Mouse (Mus musculus): ENCODE measurements around the gene S100b. TPM values are rescaled to one million over a fixed set of nuclear protein-coding genes. Genes with fewer than 3 reads are reported as not detected.

Gene S100b
- polyA plus RNA-seq, 1 experiment from 2014 or later = not detected

GRCm38 (mm10) chr10:76218240-76218639 lies 35.4 kb upstream of the S100b start:
- Histone ChIP-seq H3K27me3 (ENCODE audit: insufficient read depth, low read length) (no peaks in the 10 kb centered on the region), H3K4me2 (no peak overlapping the region), H3K36me3 (ENCODE audit: insufficient read depth) (peaks cover 75% of the 10 kb centered on the region; the same call in 1 of the 2 replicates), H3K27ac (ENCODE audit: low read depth) (no peak overlapping the region), H3K9me3 (ENCODE audit: low read depth, low read length) (no peaks in the 10 kb centered on the region), H3K4me1 (ENCODE audit: insufficient read depth) (no peaks in the 10 kb centered on the region), H3K9ac (no peak overlapping the region), H3K4me3 (ENCODE audit: low read depth, low read length) (no peak overlapping the region)
- 74% methylated on average over 9 of the region's 9 CpGs for WGBS
- TF ChIP-seq CTCF (IDR thresholded peaks at IDR 0.05; ENCODE audit: low read depth) = no peak
- ATAC-seq (ENCODE audit: insufficient read depth) = no peak
- DNase-seq = no peak

- Histone ChIP-seq H3K4me2 (no peak overlapping the region), H3K27me3 (ENCODE audit: insufficient read depth, low read length) (no peaks in the 10 kb centered on the region), H3K9ac (no peak overlapping the region), H3K4me3 (ENCODE audit: low read depth, low read length) (no peak overlapping the region), H3K4me1 (ENCODE audit: insufficient read depth) (no peaks in the 10 kb centered on the region), H3K9me3 (ENCODE audit: low read depth, low read length) (no peaks in the 10 kb centered on the region), H3K36me3 (ENCODE audit: insufficient read depth) (peaks cover 29% of the 10 kb centered on the region; the same call in 1 of the 2 replicates), H3K27ac (ENCODE audit: low read depth) (no peak overlapping the region)
- DNase-seq (no peak), ATAC-seq (ENCODE audit: insufficient read depth) (no peak)
- WGBS = 90% methylated on average over 11 of the region's 11 CpGs
- TF ChIP-seq CTCF (IDR thresholded peaks at IDR 0.05; ENCODE audit: low read depth) = no peak
These were observed 27.7 kb upstream of the S100b start for GRCm38 (mm10) chr10:76225944-76226343.

- Histone ChIP-seq H3K27ac (ENCODE audit: low read depth) (no peak overlapping the region), H3K9me3 (ENCODE audit: low read depth, low read length) (no peaks in the 10 kb centered on the region), H3K9ac (no peak overlapping the region), H3K4me3 (ENCODE audit: low read depth, low read length) (no peak overlapping the region), H3K4me2 (no peak overlapping the region), H3K36me3 (ENCODE audit: insufficient read depth) (0 out of 2 replicates have a peak, but pooled peaks cover 5% of the 10 kb centered on the region), H3K4me1 (ENCODE audit: insufficient read depth) (no peaks in the 10 kb centered on the region), H3K27me3 (ENCODE audit: insufficient read depth, low read length) (no peaks in the 10 kb centered on the region)
- 81% methylated on average over 1 of the region's 1 CpGs for WGBS
- DNase-seq (peak; percentile 20), ATAC-seq (ENCODE audit: insufficient read depth) (no peak)
- peak; percentile 37 for TF ChIP-seq CTCF (IDR thresholded peaks at IDR 0.05; ENCODE audit: low read depth)
These were observed 24.0 kb upstream of the S100b start for GRCm38 (mm10) chr10:76229627-76230026.

GRCm38 (mm10) chr10:76237341-76238225 lies 16.1 kb upstream of the S100b start, which contains the start of gene Prmt2:
Gene Prmt2 (minus strand): TSS chr10:76237865.
- TF ChIP-seq CTCF (IDR thresholded peaks at IDR 0.05; ENCODE audit: low read depth) = peak; percentile 41
- peak within 1 kb of the TSS; percentile 74 for H3K4me3 ChIP-seq (ENCODE audit: low read depth, low read length)
- 1% methylated on average over 47 of the region's 47 CpGs for WGBS
- no peaks in the 10 kb centered on the region for H3K4me1 ChIP-seq (ENCODE audit: insufficient read depth)
- ATAC-seq (ENCODE audit: insufficient read depth) (peak; percentile 98), DNase-seq (peak; percentile 97)
- H3K27me3 ChIP-seq (ENCODE audit: insufficient read depth, low read length) = no peaks in the 10 kb centered on the region
- H3K9ac ChIP-seq = peak within 1 kb of the TSS; percentile 65
- no peaks in the 10 kb centered on the region for H3K36me3 ChIP-seq (ENCODE audit: insufficient read depth)
- peak within 1 kb of the TSS; percentile 90 for H3K27ac ChIP-seq (ENCODE audit: low read depth)
- peak within 1 kb of the TSS; percentile 80 for H3K4me2 ChIP-seq
- H3K9me3 ChIP-seq (ENCODE audit: low read depth, low read length) = no peaks in the 10 kb centered on the region

- Histone ChIP-seq H3K27ac (ENCODE audit: low read depth) (no peak overlapping the region), H3K4me3 (ENCODE audit: low read depth, low read length) (no peak overlapping the region), H3K27me3 (ENCODE audit: insufficient read depth, low read length) (no peaks in the 10 kb centered on the region), H3K9me3 (ENCODE audit: low read depth, low read length) (no peaks in the 10 kb centered on the region), H3K36me3 (ENCODE audit: insufficient read depth) (no peaks in the 10 kb centered on the region), H3K9ac (no peak overlapping the region), H3K4me1 (ENCODE audit: insufficient read depth) (no peaks in the 10 kb centered on the region), H3K4me2 (no peak overlapping the region)
- DNase-seq (peak; percentile 26), ATAC-seq (ENCODE audit: insufficient read depth) (no peak)
- 51% methylated on average over 4 of the region's 4 CpGs for WGBS
- 0 out of 2 replicates have a peak, but pooled peaks have one; percentile 6 for TF ChIP-seq CTCF (IDR thresholded peaks at IDR 0.05; ENCODE audit: low read depth)
These were observed 14.3 kb upstream of the S100b start for GRCm38 (mm10) chr10:76239401-76239800.

GRCm38 (mm10) chr10:76245106-76245505 lies 8.5 kb upstream of the S100b start:
- TF ChIP-seq CTCF (IDR thresholded peaks at IDR 0.05; ENCODE audit: low read depth) = no peak
- ATAC-seq (ENCODE audit: insufficient read depth) = no peak

DNA sequence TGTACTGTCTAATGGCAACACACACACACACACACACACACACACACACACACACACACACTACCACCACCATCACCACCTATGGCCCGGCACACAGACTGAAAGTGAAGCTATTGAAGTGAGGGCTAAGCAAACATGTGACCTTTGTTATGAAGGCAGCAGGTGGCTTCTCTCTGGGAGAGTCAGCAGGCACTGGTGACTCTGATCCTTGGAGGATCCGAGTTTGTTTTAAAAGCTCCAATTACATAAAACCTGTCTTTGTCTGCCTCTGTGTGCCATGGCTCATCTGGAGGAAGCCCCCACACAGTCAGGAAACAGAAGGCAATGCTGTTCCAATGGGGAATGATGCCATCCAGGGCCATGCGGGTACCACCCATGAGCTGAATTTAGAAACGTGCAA lies 7.1 kb upstream of the S100b start:
- Histone ChIP-seq H3K27ac (ENCODE audit: low read depth) (no peak overlapping the region), H3K4me1 (ENCODE audit: insufficient read depth) (0 out of 2 replicates have a peak, but pooled peaks cover 3% of the 10 kb centered on the region), H3K9ac (no peak overlapping the region), H3K4me3 (ENCODE audit: low read depth, low read length) (no peak overlapping the region), H3K27me3 (ENCODE audit: insufficient read depth, low read length) (no peaks in the 10 kb centered on the region), H3K9me3 (ENCODE audit: low read depth, low read length) (no peaks in the 10 kb centered on the region), H3K36me3 (ENCODE audit: insufficient read depth) (no peaks in the 10 kb centered on the region), H3K4me2 (no peak overlapping the region)
- no peak for TF ChIP-seq CTCF (IDR thresholded peaks at IDR 0.05; ENCODE audit: low read depth)
- no peak for DNase-seq
- 28% methylated on average over 4 of the region's 4 CpGs for WGBS
- ATAC-seq (ENCODE audit: insufficient read depth) = no peak

More at GRCm38 (mm10) chr10:76245106-76245505, 8.5 kb upstream of the S100b start:
- Histone ChIP-seq H3K27ac (ENCODE audit: low read depth) (no peak overlapping the region), H3K4me2 (no peak overlapping the region), H3K4me1 (ENCODE audit: insufficient read depth) (0 out of 2 replicates have a peak, but pooled peaks cover 3% of the 10 kb centered on the region), H3K27me3 (ENCODE audit: insufficient read depth, low read length) (no peaks in the 10 kb centered on the region), H3K9me3 (ENCODE audit: low read depth, low read length) (no peaks in the 10 kb centered on the region), H3K4me3 (ENCODE audit: low read depth, low read length) (no peak overlapping the region), H3K36me3 (ENCODE audit: insufficient read depth) (no peaks in the 10 kb centered on the region), H3K9ac (no peak overlapping the region)
- no peak for DNase-seq
- WGBS = 81% methylated on average over 2 of the region's 2 CpGs

Data from lung, embryonic 14.5 days (tissue).